Mouse (Mus musculus) stomach, embryonic 16.5 days (tissue): ENCODE measurements around the gene Ms4a10. TPM values are rescaled to one million over a fixed set of nuclear protein-coding genes. Genes with fewer than 3 reads are reported as not detected.

Experiments used
- ATAC-seq: fragments of 200-750 bp; cut with Nextera tagmentation; 2 replicates; pipeline ENCODE4 v1.8.0; 2017; ENCODE audit warnings: moderate number of reproducible peaks, moderate TSS enrichment; ENCODE audit not compliant: insufficient read depth, low FRiP score
- H3K27ac ChIP-seq: fragments of 300-500 bp; sonication (generic); 2 replicates; pipeline ENCODE4 v1.5.1; 2014; ENCODE audit warnings: low read length
- H3K27me3 ChIP-seq: fragments of 300-500 bp; sonication (generic); 2 replicates; pipeline ENCODE4 v1.6.1; 2014; ENCODE audit warnings: low read length, control low read depth, mixed read lengths; ENCODE audit not compliant: control insufficient read depth, insufficient read depth
- H3K36me3 ChIP-seq: fragments of 300-500 bp; sonication (generic); 2 replicates; pipeline ENCODE4 v1.6.1; 2014; ENCODE audit warnings: low read length; ENCODE audit not compliant: control insufficient read depth, insufficient read depth
- H3K4me1 ChIP-seq: fragments of 300-500 bp; sonication (generic); 2 replicates; pipeline ENCODE4 v1.6.1; 2014; ENCODE audit warnings: low read length, control low read depth, mixed read lengths; ENCODE audit not compliant: control insufficient read depth, insufficient read depth
- H3K4me2 ChIP-seq: fragments of 300-500 bp; sonication (generic); 2 replicates; pipeline ENCODE4 v1.6.1; 2014; ENCODE audit warnings: low read depth, low read length, mixed read lengths
- H3K4me3 ChIP-seq: fragments of 300-500 bp; sonication (generic); replicated peaks from 2 replicates; pipeline ENCODE4 v1.5.1; 2014; ENCODE audit warnings: mild to moderate bottlenecking, low read length
- H3K9ac ChIP-seq: fragments of 300-500 bp; sonication (generic); 2 replicates; pipeline ENCODE4 v1.6.1; 2014; ENCODE audit warnings: low read length
- H3K9me3 ChIP-seq: fragments of 300-500 bp; sonication (generic); replicated peaks from 2 replicates; pipeline ENCODE4 v1.6.1; 2016; ENCODE audit warnings: low read length, control low read depth; ENCODE audit not compliant: control insufficient read depth
- WGBS: fragments of 180-500 bp; shearing (Covaris S2); extraction: QIAGEN DNeasy Blood & Tissue Kit; methylation state at CpG from one replicate; pipeline ENCODE4 v1.1.7; 2014; 5-methylcytosine and 5-hydroxymethylcytosine counted together
- polyA plus RNA-seq: library from polyadenylated mRNA; unstranded; fragments of >200 nt; fragmentation: Nextera tagmentation; extraction: Ambion mirVana; gene quantifications from 2 replicates; pipeline ENCODE4 v1.2.1, GENCODE M21; 2015

Gene Ms4a10
- polyA plus RNA-seq, 1 experiment from 2014 or later: 11.3 TPM

GRCm38 (mm10) chr19:10988563-10988962, 14.1 kb upstream of the Ms4a10 start:
- H3K36me3 ChIP-seq: no peaks in the 10 kb centered on the region
- H3K9me3 ChIP-seq: no peaks in the 10 kb centered on the region
- H3K4me1 ChIP-seq: no peaks in the 10 kb centered on the region
- no peak overlapping the region for H3K4me2 ChIP-seq
- ATAC-seq: no peak
- H3K27me3 ChIP-seq: no peaks in the 10 kb centered on the region
- H3K9ac ChIP-seq: no peak overlapping the region
- 78% methylated on average over 1 of the region's 1 CpGs for WGBS
- H3K4me3 ChIP-seq: no peak overlapping the region
- no peak overlapping the region for H3K27ac ChIP-seq

- H3K9ac ChIP-seq: no peak overlapping the region
- no peak overlapping the region for H3K27ac ChIP-seq
- no peaks in the 10 kb centered on the region for H3K36me3 ChIP-seq
- no peaks in the 10 kb centered on the region for H3K9me3 ChIP-seq
- H3K4me3 ChIP-seq: no peak overlapping the region
- no peak overlapping the region for H3K4me2 ChIP-seq
- H3K27me3 ChIP-seq: no peaks in the 10 kb centered on the region
- no peaks in the 10 kb centered on the region for H3K4me1 ChIP-seq
- WGBS: 85% methylated on average over 4 of the region's 4 CpGs
- no peak for ATAC-seq
These were observed 11.4 kb upstream of the Ms4a10 start for GRCm38 (mm10) chr19:10985889-10986288.

- no peaks in the 10 kb centered on the region for H3K9me3 ChIP-seq
- ATAC-seq: no peak
- no peak overlapping the region for H3K27ac ChIP-seq
- H3K4me1 ChIP-seq: peaks cover 2% of the 10 kb centered on the region
- H3K27me3 ChIP-seq: no peaks in the 10 kb centered on the region
- H3K4me3 ChIP-seq: no peak overlapping the region
- H3K9ac ChIP-seq: no peak overlapping the region
- H3K4me2 ChIP-seq: no peak overlapping the region
- H3K36me3 ChIP-seq: no peaks in the 10 kb centered on the region
- 70% methylated on average over 13 of the region's 13 CpGs for WGBS
These were observed 10.1 kb upstream of the Ms4a10 start for GRCm38 (mm10) chr19:10984551-10984950.

GRCm38 (mm10) chr19:10983146-10983545, 8.7 kb upstream of the Ms4a10 start:
- H3K4me2 ChIP-seq: peak overlapping the region; percentile 23; the same call in 1 of the 2 replicates
- H3K27me3 ChIP-seq: no peaks in the 10 kb centered on the region
- H3K27ac ChIP-seq: no peak overlapping the region
- no peaks in the 10 kb centered on the region for H3K9me3 ChIP-seq
- H3K4me1 ChIP-seq: peaks cover 9% of the 10 kb centered on the region
- no peak for ATAC-seq
- no peak overlapping the region for H3K4me3 ChIP-seq
- 20% methylated on average over 14 of the region's 14 CpGs for WGBS
- H3K9ac ChIP-seq: no peak overlapping the region
- H3K36me3 ChIP-seq: no peaks in the 10 kb centered on the region

GRCm38 (mm10) chr19:10980210-10980609, 5.7 kb upstream of the Ms4a10 start:
- Histone ChIP-seq H3K27me3 (no peaks in the 10 kb centered on the region), H3K4me3 (no peak overlapping the region), H3K36me3 (no peaks in the 10 kb centered on the region), H3K27ac (no peak overlapping the region), H3K4me2 (peak overlapping the region; percentile 35; the same call in 1 of the 2 replicates), H3K9ac (no peak overlapping the region), H3K4me1 (peaks cover 9% of the 10 kb centered on the region), H3K9me3 (no peaks in the 10 kb centered on the region)
- WGBS: 77% methylated on average over 5 of the region's 5 CpGs
- no peak for ATAC-seq

- no peak overlapping the region for H3K27ac ChIP-seq
- peak overlapping the region; percentile 35 for H3K4me2 ChIP-seq
- H3K4me3 ChIP-seq: no peak overlapping the region
- no peaks in the 10 kb centered on the region for H3K9me3 ChIP-seq
- WGBS: 14% methylated on average over 18 of the region's 18 CpGs
- H3K4me1 ChIP-seq: peaks cover 16% of the 10 kb centered on the region
- peak; percentile 29; the same call in 1 of the 2 replicates for ATAC-seq
- no peaks in the 10 kb centered on the region for H3K27me3 ChIP-seq
- no peaks in the 10 kb centered on the region for H3K36me3 ChIP-seq
- H3K9ac ChIP-seq: peak overlapping the region; percentile 25
These were observed 5.0 kb upstream of the Ms4a10 start for GRCm38 (mm10) chr19:10979184-10980168.

- Histone ChIP-seq H3K9me3 (no peaks in the 10 kb centered on the region), H3K4me3 (no peak overlapping the region), H3K4me2 (no peak overlapping the region), H3K4me1 (peaks cover 24% of the 10 kb centered on the region), H3K36me3 (no peaks in the 10 kb centered on the region), H3K27ac (no peak overlapping the region), H3K9ac (no peak overlapping the region), H3K27me3 (no peaks in the 10 kb centered on the region)
- ATAC-seq: no peak
- WGBS: 40% methylated on average over 4 of the region's 4 CpGs
These were observed 1.8 kb upstream of the Ms4a10 start for GRCm38 (mm10) chr19:10976318-10976717.

- Histone ChIP-seq H3K36me3 (no peaks in the 10 kb centered on the region), H3K9ac (no peak overlapping the region), H3K9me3 (no peaks in the 10 kb centered on the region), H3K27ac (no peak overlapping the region), H3K4me1 (peaks cover 24% of the 10 kb centered on the region), H3K4me3 (no peak overlapping the region), H3K4me2 (no peak overlapping the region), H3K27me3 (no peaks in the 10 kb centered on the region)
- no peak for ATAC-seq
- WGBS: 77% methylated on average over 2 of the region's 2 CpGs
These were observed 717 bp upstream of the Ms4a10 start for GRCm38 (mm10) chr19:10975187-10975586.

- 45% methylated on average over 2 of the region's 2 CpGs for WGBS
- no peak overlapping the region for H3K4me2 ChIP-seq
- H3K36me3 ChIP-seq: no peaks in the 10 kb centered on the region
- H3K4me3 ChIP-seq: no peak overlapping the region
- peak overlapping the region; percentile 78 for H3K27ac ChIP-seq
- H3K9ac ChIP-seq: no peak overlapping the region
- peak; percentile 51; the same call in 1 of the 2 replicates for ATAC-seq
- no peaks in the 10 kb centered on the region for H3K27me3 ChIP-seq
- no peaks in the 10 kb centered on the region for H3K9me3 ChIP-seq
- peaks cover 15% of the 10 kb centered on the region for H3K4me1 ChIP-seq
These were observed 1.3 kb downstream of the Ms4a10 start for GRCm38 (mm10) chr19:10973187-10973586.
